Mouse (Mus musculus): ENCODE measurements around the gene Pde12. TPM values are rescaled to one million over a fixed set of nuclear protein-coding genes. Genes with fewer than 3 reads are reported as not detected.

Gene Pde12
- polyA plus RNA-seq, 1 experiment from 2014 or later, result 13.7 TPM

GRCm38 (mm10) chr14:26637025-26637850 lies 32.4 kb downstream of the Pde12 start:
- 27% methylated on average over 17 of the region's 17 CpGs for WGBS
- peak overlapping the region; percentile 91 for H3K27ac ChIP-seq (ENCODE audit: low read depth, low read length)
- H3K4me3 ChIP-seq (ENCODE audit: low read depth, low read length), result peak overlapping the region; percentile 83
- peaks cover 3% of the 10 kb centered on the region; the same call in 1 of the 2 replicates for H3K36me3 ChIP-seq (ENCODE audit: control insufficient read depth, insufficient read depth, low read length)
- H3K4me2 ChIP-seq (ENCODE audit: low read depth, low read length), result peak overlapping the region; percentile 65
- peak overlapping the region; percentile 73 for H3K9ac ChIP-seq (replicated peaks; ENCODE audit: low read depth, low read length)
- no peaks in the 10 kb centered on the region for H3K9me3 ChIP-seq (ENCODE audit: control insufficient read depth, low read length)
- no peaks in the 10 kb centered on the region for H3K27me3 ChIP-seq (ENCODE audit: control insufficient read depth, insufficient read depth, low read length)
- peak; percentile 18; the same call in 1 of the 2 replicates for ATAC-seq (ENCODE audit: low read depth)
- peaks cover 27% of the 10 kb centered on the region for H3K4me1 ChIP-seq (ENCODE audit: control insufficient read depth, insufficient read depth, low read length)

GRCm38 (mm10) chr14:26626605-26627140 lies 43.0 kb downstream of the Pde12 start:
- H3K4me3 ChIP-seq (ENCODE audit: low read depth, low read length), result no peak overlapping the region
- no peak overlapping the region for H3K9ac ChIP-seq (replicated peaks; ENCODE audit: low read depth, low read length)
- no peak for ATAC-seq (ENCODE audit: low read depth)
- H3K27me3 ChIP-seq (ENCODE audit: control insufficient read depth, insufficient read depth, low read length), result no peaks in the 10 kb centered on the region
- H3K4me2 ChIP-seq (ENCODE audit: low read depth, low read length), result no peak overlapping the region
- H3K27ac ChIP-seq (ENCODE audit: low read depth, low read length), result no peak overlapping the region
- peaks cover 61% of the 10 kb centered on the region for H3K36me3 ChIP-seq (ENCODE audit: control insufficient read depth, insufficient read depth, low read length)
- WGBS, result 92% methylated on average over 5 of the region's 5 CpGs
- H3K4me1 ChIP-seq (ENCODE audit: control insufficient read depth, insufficient read depth, low read length), result no peaks in the 10 kb centered on the region
- H3K9me3 ChIP-seq (ENCODE audit: control insufficient read depth, low read length), result no peaks in the 10 kb centered on the region

- Histone ChIP-seq H3K27me3 (ENCODE audit: control insufficient read depth, insufficient read depth, low read length) (no peaks in the 10 kb centered on the region), H3K4me1 (ENCODE audit: control insufficient read depth, insufficient read depth, low read length) (no peaks in the 10 kb centered on the region), H3K36me3 (ENCODE audit: control insufficient read depth, insufficient read depth, low read length) (peaks cover 64% of the 10 kb centered on the region), H3K9ac (replicated peaks; ENCODE audit: low read depth, low read length) (no peak overlapping the region), H3K4me3 (ENCODE audit: low read depth, low read length) (no peak overlapping the region), H3K9me3 (ENCODE audit: control insufficient read depth, low read length) (no peaks in the 10 kb centered on the region), H3K4me2 (ENCODE audit: low read depth, low read length) (no peak overlapping the region), H3K27ac (ENCODE audit: low read depth, low read length) (no peak overlapping the region)
- WGBS, result 94% methylated on average over 4 of the region's 4 CpGs
- ATAC-seq (ENCODE audit: low read depth), result no peak
Observed at GRCm38 (mm10) chr14:26625301-26625700, 44.4 kb downstream of the Pde12 start.

GRCm38 (mm10) chr14:26610689-26611088 lies 59.0 kb downstream of the Pde12 start:
- Histone ChIP-seq H3K4me2 (ENCODE audit: low read depth, low read length) (no peak overlapping the region), H3K4me1 (ENCODE audit: control insufficient read depth, insufficient read depth, low read length) (no peaks in the 10 kb centered on the region), H3K27ac (ENCODE audit: low read depth, low read length) (no peak overlapping the region), H3K9ac (replicated peaks; ENCODE audit: low read depth, low read length) (no peak overlapping the region), H3K4me3 (ENCODE audit: low read depth, low read length) (no peak overlapping the region), H3K9me3 (ENCODE audit: control insufficient read depth, low read length) (no peaks in the 10 kb centered on the region), H3K36me3 (ENCODE audit: control insufficient read depth, insufficient read depth, low read length) (peaks cover 56% of the 10 kb centered on the region), H3K27me3 (ENCODE audit: control insufficient read depth, insufficient read depth, low read length) (no peaks in the 10 kb centered on the region)
- 97% methylated on average over 4 of the region's 4 CpGs for WGBS
- ATAC-seq (ENCODE audit: low read depth), result no peak

Small RNA genes within 50 kb of the gene (microRNA-seq; reads per million reads assigned to microRNA genes)
- not detected for gene Mir7672

Other genes starting within 250 kb of the Pde12 start
- 18.4 and 22.6 TPM in 2 replicates for gene Slmap, start 135.0 kb downstream of the Pde12 start, polyA plus RNA-seq (2014; fragmentation: Nextera tagmentation; extraction: Ambion mirVana)
- gene Dennd6a, start 96.0 kb downstream of the Pde12 start, polyA plus RNA-seq (2014; fragmentation: Nextera tagmentation; extraction: Ambion mirVana), result 17.8 and 18.8 TPM in 2 replicates
- gene Arf4, start 31.8 kb downstream of the Pde12 start, polyA plus RNA-seq (2014; fragmentation: Nextera tagmentation; extraction: Ambion mirVana), result 553 and 578 TPM in 2 replicates
- 0.03 and 0.15 TPM in 2 replicates for gene Dnah12, start 23.4 kb upstream of the Pde12 start, polyA plus RNA-seq (2014; fragmentation: Nextera tagmentation; extraction: Ambion mirVana)
- gene Asb14, start 224.7 kb upstream of the Pde12 start, polyA plus RNA-seq (2014; fragmentation: Nextera tagmentation; extraction: Ambion mirVana), result 0.23 and 0.24 TPM in 2 replicates

Measured in neural tube, embryonic 14.5 days (tissue).